Mouse (Mus musculus) MEL (cell line): Measurements from ENCODE around the gene Adgrg7.

Experiments
- CTCF ChIP-seq, 3 experiments: IDR thresholded peaks in 2 of 3; conservative IDR thresholded peaks in 1 of 3; 2 replicates each; pipeline ENCODE4 v1.5.1; 2011 to 2012; ENCODE audit warnings: low read length in 3 of 3, low read depth in 2 of 3, mild to moderate bottlenecking in 2 of 3, improper control_type of control experiment in 1 of 3, inconsistent platforms in 1 of 3, mixed read lengths in 1 of 3, moderate library complexity in 1 of 3; ENCODE audit not compliant: control insufficient read depth in 1 of 3, insufficient read depth in 1 of 3, poor library complexity in 1 of 3, severe bottlenecking in 1 of 3
- E2F4 ChIP-seq: IDR thresholded peaks from 2 replicates; pipeline ENCODE4 v1.6.1; 2011; ENCODE audit warnings: low read depth, low read length, improper control_type of control experiment, borderline replicate concordance
- EP300 ChIP-seq, 2 experiments: IDR thresholded peaks; 2 replicates each; pipeline ENCODE4 v1.6.1; 2011; ENCODE audit warnings: improper control_type of control experiment in 2 of 2, low read length in 2 of 2, low read depth in 1 of 2, mild to moderate bottlenecking in 1 of 2
- MAX ChIP-seq: IDR thresholded peaks from 2 replicates; pipeline ENCODE4 v1.6.1; 2011; ENCODE audit warnings: low read length, improper control_type of control experiment
- MXI1 ChIP-seq: IDR thresholded peaks from 2 replicates; pipeline ENCODE4 v1.6.1; 2011; ENCODE audit warnings: mild to moderate bottlenecking, low read depth, low read length, improper control_type of control experiment
- MYC ChIP-seq: IDR thresholded peaks from 2 replicates; pipeline ENCODE4 v1.6.1; 2011; ENCODE audit warnings: low read depth, mild to moderate bottlenecking, low read length, improper control_type of control experiment, moderate library complexity
- NRF1 ChIP-seq: IDR thresholded peaks from 2 replicates; pipeline ENCODE4 v1.6.1; 2014; ENCODE audit warnings: low read depth, mild to moderate bottlenecking, inconsistent platforms, low read length, improper control_type of control experiment, moderate library complexity; ENCODE audit not compliant: poor library complexity, insufficient read depth, severe bottlenecking
- POLR2A ChIP-seq, 2 experiments: IDR thresholded peaks; 2 replicates each; pipeline ENCODE4 v1.6.1; 2011 to 2012; ENCODE audit warnings: low read length in 2 of 2, mild to moderate bottlenecking in 2 of 2, control low read depth in 1 of 2, improper control_type of control experiment in 1 of 2, low read depth in 1 of 2, moderate library complexity in 1 of 2; ENCODE audit not compliant: control insufficient read depth in 1 of 2, insufficient read depth in 1 of 2, poor library complexity in 1 of 2
- SMC3 ChIP-seq: IDR thresholded peaks from 2 replicates; pipeline ENCODE4 v1.6.1; 2011; ENCODE audit warnings: low read depth, low read length, improper control_type of control experiment
- TAL1 ChIP-seq: IDR thresholded peaks from 2 replicates; pipeline ENCODE4 v1.6.1; 2012; ENCODE audit warnings: mild to moderate bottlenecking, inconsistent platforms, low read length, moderate library complexity, mixed read lengths

- TF ChIP-seq NRF1 = no peak
- no peak for TF ChIP-seq CTCF (IDR thresholded peaks at IDR 0.05 in 2 of 3, conservative IDR thresholded peaks at IDR 0.05 in 1 of 3; ENCODE audit: control insufficient read depth in 1 of 3, insufficient read depth in 1 of 3, low read depth in 2 of 3, low read length in 3 of 3, poor library complexity in 1 of 3, severe bottlenecking in 1 of 3)
- TF ChIP-seq MYC = no peak
- no peak for TF ChIP-seq TAL1
- no peak for TF ChIP-seq MXI1
- TF ChIP-seq EP300 (IDR thresholded peaks at IDR 0.05; ENCODE audit: low read depth in 1 of 2, low read length in 2 of 2) = no peak
- no peak for TF ChIP-seq SMC3
- TF ChIP-seq POLR2A (IDR thresholded peaks at IDR 0.05; ENCODE audit: control insufficient read depth in 1 of 2, insufficient read depth in 1 of 2, low read depth in 1 of 2, low read length in 2 of 2, poor library complexity in 1 of 2) = no peak
- TF ChIP-seq E2F4 = no peak
- no peak for TF ChIP-seq MAX
Observed at GRCm38 (mm10) chr16:56785943-56786342, 9.7 kb downstream of the Adgrg7 start.
